Mouse (Mus musculus): ENCODE measurements around the gene P4hb.

Gene P4hb

DNA sequence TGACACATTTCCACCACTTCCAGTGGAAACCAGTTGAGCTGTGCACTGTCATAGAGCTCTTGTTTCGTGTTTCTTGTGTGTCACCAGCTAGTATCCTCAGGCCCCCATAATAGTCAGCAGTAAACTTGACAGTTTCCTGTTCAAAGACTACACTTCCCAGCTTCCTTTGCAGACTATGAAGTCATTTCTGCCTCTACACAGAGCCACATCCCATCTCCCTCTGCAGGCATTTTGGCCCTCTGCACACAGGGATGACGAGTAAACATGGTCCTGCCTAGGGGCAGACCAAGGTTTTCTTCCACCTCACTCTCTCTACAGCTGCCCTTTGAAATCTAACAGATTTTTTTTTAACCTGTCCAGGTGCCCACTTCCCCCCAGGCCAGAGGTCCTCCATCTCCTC lies 25.6 kb downstream of the P4hb start:
- ChIA-PET CTCF (interaction anchor here in 1 of 4 experiments (1.0 kb wide), 1 partner anchor 30 kb away, joined by 3 read pairs; no protein-coding TSS in a partner anchor), POLR2A (interaction anchor here in 3 of 4 experiments (0.6 to 4.0 kb wide), 14 partner anchors 9 to 816 kb away, joined by 3 to 12 read pairs (median 3); partner anchors contain the start of genes P4hb (in 3 of the 3), Gcgr (in 1 of the 3) and Pycr1 (in 1 of the 3))

DNA sequence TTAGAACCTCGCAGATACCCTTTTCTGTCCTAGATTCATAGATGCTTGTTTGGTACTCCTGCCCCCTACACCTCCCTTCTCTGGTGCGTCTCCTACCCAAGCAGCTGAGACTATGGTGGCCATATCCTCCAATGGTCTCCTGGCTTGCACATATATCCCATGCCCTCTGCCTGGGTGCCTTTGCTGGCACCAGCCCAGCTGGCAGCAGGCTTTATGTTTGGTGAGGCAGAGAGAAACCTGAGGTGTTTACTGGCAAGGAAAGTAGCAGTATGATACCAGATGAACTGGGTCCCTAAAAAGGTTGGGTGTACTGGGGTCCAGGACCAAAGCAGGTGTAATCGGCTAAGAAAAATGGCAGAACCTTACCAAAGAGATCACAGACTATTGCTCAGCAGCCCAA lies 27.1 kb downstream of the P4hb start:
- ChIA-PET CTCF (interaction anchor here in 2 of 4 experiments (0.6 to 0.7 kb wide), 2 partner anchors 13 to 33 kb away, joined by 3 read pairs; no protein-coding TSS in a partner anchor), POLR2A (interaction anchor here in 3 of 4 experiments (0.9 to 3.1 kb wide), 5 partner anchors 9 to 175 kb away, joined by 3 to 9 read pairs (median 3); partner anchors contain the start of gene P4hb (in 1 of the 3))

DNA sequence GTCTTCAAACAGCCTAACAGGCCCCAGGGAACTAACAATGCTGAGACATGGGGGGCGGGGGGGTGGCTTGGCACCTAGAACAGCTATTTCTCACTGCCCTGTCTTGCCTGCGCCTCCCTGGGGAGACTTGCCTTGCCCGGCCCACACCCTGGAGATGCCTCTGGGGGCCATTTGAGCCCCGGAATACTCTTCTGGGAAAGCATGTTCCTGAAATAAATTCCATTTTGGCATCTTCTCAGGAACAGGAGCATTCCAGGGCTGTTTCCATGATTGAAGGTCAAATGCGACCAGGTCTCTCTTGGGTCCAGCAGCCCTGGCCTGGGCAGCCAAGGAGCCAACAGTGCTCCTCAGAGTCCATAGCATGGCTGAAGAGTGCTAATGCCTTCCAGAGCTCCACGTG lies 30.7 kb downstream of the P4hb start:
- POLR2A ChIA-PET = interaction anchor here in 3 of 4 experiments (0.7 to 3.9 kb wide), 14 partner anchors 8 to 75 kb away, joined by 3 to 16 read pairs (median 4); partner anchors contain the start of genes Gcgr (in 2 of the 3), P4hb (in 2 of the 3), Ppp1r27 (in 2 of the 3) and Arl16 (in 1 of the 3)
- CTCF ChIA-PET = interaction anchor here (0.5 to 2.4 kb wide), 17 partner anchors 8 to 300 kb away, joined by 3 to 9 read pairs (median 4); partner anchors contain the start of genes Gcgr (in 2 of the 4), Ppp1r27 (in 2 of the 4), P4hb (in 1 of the 4) and Slc25a10 (in 1 of the 4)

DNA sequence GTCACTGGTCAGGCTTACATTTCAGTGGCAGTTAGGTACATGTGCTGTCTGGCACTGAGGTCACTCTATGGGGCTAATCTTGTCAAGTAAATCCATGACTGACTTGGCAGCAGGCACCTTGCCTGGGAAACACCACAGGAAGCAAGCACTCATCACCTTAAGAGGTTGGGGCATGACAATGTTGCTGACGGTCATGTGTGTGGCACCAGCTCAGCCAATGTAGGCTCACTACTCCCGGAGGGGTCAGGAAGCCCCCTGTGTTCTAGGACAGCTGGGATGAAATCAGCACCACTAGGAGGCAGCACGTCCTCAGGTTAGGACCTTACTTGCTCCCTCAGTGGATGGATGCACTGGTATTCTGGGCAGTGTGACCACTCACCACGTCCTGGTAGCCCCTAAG lies 31.1 kb downstream of the P4hb start:
- CTCF ChIA-PET = interaction anchor here (0.5 to 2.4 kb wide), 21 partner anchors 9 to 511 kb away, joined by 3 to 9 read pairs (median 4); partner anchors contain the start of genes Gcgr (in 2 of the 4), Ppp1r27 (in 2 of the 4), P4hb (in 1 of the 4) and Slc25a10 (in 1 of the 4)
- POLR2A ChIA-PET = interaction anchor here in 3 of 4 experiments (0.7 to 3.9 kb wide), 22 partner anchors 9 to 102 kb away, joined by 3 to 16 read pairs (median 4); partner anchors contain the start of genes P4hb (in 3 of the 3), Gcgr (in 2 of the 3), Ppp1r27 (in 2 of the 3) and Arhgdia (in 1 of the 3)

DNA sequence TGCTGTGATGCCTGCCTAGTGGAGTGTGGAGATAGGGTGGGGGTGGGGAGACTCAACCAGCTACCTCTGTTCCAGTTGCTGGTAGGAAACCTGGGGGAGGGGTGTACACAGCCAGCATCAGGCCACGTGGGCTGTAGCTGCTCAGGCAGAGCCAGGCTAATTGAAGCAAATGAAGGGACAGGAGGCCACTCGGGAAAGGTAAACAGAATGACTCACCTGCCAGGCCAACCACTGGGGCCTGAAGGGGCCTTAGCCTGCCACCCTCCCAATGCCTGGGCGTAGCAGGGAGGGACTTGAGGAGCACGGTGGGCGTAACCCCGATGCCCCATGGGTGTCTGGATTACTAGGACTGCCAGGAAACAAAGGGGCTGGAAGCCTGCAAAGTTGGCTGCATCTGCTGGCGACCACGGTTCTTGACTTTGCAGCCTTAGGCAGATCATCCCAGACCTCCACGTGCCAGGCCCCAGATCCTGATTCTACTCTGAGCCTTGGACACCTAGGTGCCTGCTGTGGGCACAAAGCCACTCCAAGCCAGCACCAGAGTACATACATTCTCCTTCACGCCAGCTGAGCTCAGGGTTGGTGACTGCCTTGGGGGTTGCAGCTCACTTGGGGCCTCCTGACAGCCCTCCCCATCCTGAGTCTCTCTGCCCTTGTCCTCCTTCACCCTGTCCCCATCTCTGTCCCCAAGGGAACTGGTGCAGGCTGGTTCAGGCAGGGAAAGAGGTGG lies 33.6 kb downstream of the P4hb start:
- POLR2A ChIA-PET = interaction anchor here in 3 of 4 experiments (0.7 to 2.8 kb wide), 23 partner anchors 8 to 237 kb away, joined by 3 to 13 read pairs (median 3); partner anchors contain the start of genes Gcgr (in 2 of the 3), P4hb (in 2 of the 3), Cenpx (in 1 of the 3) and Dcxr (in 1 of the 3)
- CTCF ChIA-PET = interaction anchor here in 1 of 4 experiments (0.6 to 2.4 kb wide), 3 partner anchors 38 to 52 kb away, joined by 3 to 7 read pairs (median 3); no protein-coding TSS in a partner anchor

GRCm38 (mm10) chr11:120538955-120539284 lies 34.1 kb downstream of the P4hb start:
- POLR2A ChIA-PET = interaction anchor here in 3 of 4 experiments (0.7 to 1.9 kb wide), 19 partner anchors 8 to 237 kb away, joined by 3 to 11 read pairs (median 3); partner anchors contain the start of genes Gcgr (in 2 of the 3), P4hb (in 2 of the 3), Dcxr (in 1 of the 3) and Mrpl12 (in 1 of the 3)
- CTCF ChIA-PET = interaction anchor here in 1 of 4 experiments (1.2 to 2.4 kb wide), 3 partner anchors 39 to 237 kb away, joined by 3 to 7 read pairs (median 3); no protein-coding TSS in a partner anchor

GRCm38 (mm10) chr11:120538485-120538884 lies 34.6 kb downstream of the P4hb start:
- ChIA-PET POLR2A (interaction anchor here in 3 of 4 experiments (0.7 to 1.9 kb wide), 17 partner anchors 8 to 238 kb away, joined by 3 to 11 read pairs (median 4); partner anchors contain the start of genes P4hb (in 2 of the 3), Dcxr (in 1 of the 3), Gcgr (in 1 of the 3) and Mrpl12 (in 1 of the 3)), CTCF (interaction anchor here in 1 of 4 experiments (1.2 to 1.3 kb wide), 2 partner anchors 41 to 238 kb away, joined by 3 read pairs; no protein-coding TSS in a partner anchor)

GRCm38 (mm10) chr11:120535804-120536203 lies 37.2 kb downstream of the P4hb start:
- ChIA-PET CTCF (interaction anchor here in 1 of 4 experiments (0.9 to 1.0 kb wide), 2 partner anchors 44 to 46 kb away, joined by 3 read pairs; no protein-coding TSS in a partner anchor), POLR2A (interaction anchor here in 1 of 4 experiments (1.1 to 1.4 kb wide), 3 partner anchors 15 to 68 kb away, joined by 3 to 4 read pairs (median 4); partner anchors contain the start of genes Arl16 and Ppp1r27)

DNA sequence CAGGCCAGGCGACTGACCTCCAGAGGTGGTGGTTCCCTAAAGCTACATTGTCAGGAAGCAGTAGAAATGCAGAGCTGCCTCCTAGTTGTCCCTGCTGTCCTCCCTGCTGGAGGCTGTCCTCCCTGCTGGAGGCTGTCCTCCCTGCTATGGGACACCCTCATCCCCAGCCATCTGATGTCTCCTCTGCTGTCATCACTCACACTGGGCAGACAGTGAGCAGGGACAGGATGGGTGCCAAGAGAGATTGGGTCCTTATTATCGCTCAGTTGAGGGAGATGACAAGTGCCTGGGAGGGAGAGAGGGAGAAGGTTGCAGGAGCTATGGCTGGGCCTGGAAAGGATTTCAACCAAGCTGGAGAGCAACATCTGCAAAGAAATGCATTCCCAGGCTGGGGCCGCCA lies 37.9 kb downstream of the P4hb start:
- CTCF ChIA-PET = no interaction called here

GRCm38 (mm10) chr11:120534093-120534492 lies 39.0 kb downstream of the P4hb start:
- CTCF ChIA-PET = no interaction called here
- POLR2A ChIA-PET = interaction anchor here in 2 of 4 experiments (0.8 to 1.8 kb wide), 8 partner anchors 9 to 209 kb away, joined by 3 to 5 read pairs (median 3); partner anchors contain the start of genes Arl16 (in 1 of the 2), P4hb (in 1 of the 2) and Ppp1r27 (in 1 of the 2)

More for the DNA sequence above, 37.9 kb downstream of the P4hb start:
- POLR2A ChIA-PET = interaction anchor here in 2 of 4 experiments (0.8 to 1.8 kb wide), 5 partner anchors 8 to 207 kb away, joined by 3 to 5 read pairs (median 4); partner anchors contain the start of gene Arl16 (in 2 of the 2)

- POLR2A ChIA-PET = interaction anchor here in 3 of 4 experiments (0.6 to 3.6 kb wide), 17 partner anchors 9 to 112 kb away, joined by 3 to 18 read pairs (median 5); partner anchors contain the start of genes P4hb (in 3 of the 3), Pycr1 (in 1 of the 3) and Slc25a10 (in 1 of the 3)
Measured at GRCm38 (mm10) chr11:120531646-120532045, 41.4 kb downstream of the P4hb start.

DNA sequence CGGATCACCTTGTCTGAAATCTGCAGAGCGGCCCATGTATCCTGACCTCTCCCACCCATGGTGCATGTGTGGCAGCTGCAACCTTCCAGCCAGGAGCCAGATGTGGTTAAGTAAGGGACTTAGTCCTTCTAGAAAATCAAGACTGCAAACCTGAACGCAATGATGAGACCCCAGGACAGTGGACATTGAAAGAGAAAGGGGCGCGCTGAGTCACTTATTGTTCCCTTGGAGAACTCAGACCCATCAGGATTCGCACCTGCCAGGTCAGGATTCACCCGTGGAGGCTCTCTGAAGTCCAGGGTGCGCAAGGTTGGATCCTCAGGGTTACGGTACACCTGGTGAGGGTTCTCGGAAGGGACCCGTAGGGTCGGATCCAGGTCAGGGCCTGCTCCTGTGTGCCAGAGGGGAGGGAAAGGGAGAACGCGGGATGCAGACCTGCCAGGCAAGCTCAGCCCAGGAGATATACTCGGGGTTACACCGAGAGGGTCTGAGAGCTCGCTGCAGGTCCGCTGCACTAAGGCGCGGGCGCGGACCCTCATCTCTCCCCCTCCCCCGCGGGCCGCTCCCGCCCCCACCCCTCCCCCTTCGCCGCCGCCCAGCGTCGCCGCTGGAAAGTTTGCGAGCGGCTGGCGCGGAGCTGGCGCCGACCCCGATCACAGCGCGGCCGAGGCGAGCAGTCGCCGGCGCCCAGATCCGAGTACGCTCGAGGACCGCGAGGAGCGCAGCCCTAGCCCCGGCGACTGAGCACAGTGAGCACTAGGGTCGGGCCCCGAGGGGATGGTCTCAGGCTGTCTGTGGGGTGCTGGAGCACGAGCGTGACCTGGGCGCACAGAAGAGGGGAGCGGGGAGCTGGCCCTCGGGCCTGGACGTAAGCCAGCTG lies 42.7 kb downstream of the P4hb start, which contains the start of gene Gcgr:
Gene Gcgr, plus strand, starts transcription at position 615 of the 880 bp plus-strand sequence.
- ChIA-PET POLR2A (interaction anchor here in 3 of 4 experiments (0.6 to 3.6 kb wide), 30 partner anchors 9 to 552 kb away, joined by 3 to 18 read pairs (median 4); partner anchors contain the start of genes P4hb (in 3 of the 3), Mrpl12 (in 2 of the 3), Aspscr1 (in 1 of the 3) and Fasn (in 1 of the 3)), CTCF (interaction anchor here (0.5 to 2.6 kb wide), 16 partner anchors 12 to 911 kb away, joined by 3 to 9 read pairs (median 4); partner anchors contain the start of gene Slc25a10 (in 1 of the 4))

More at GRCm38 (mm10) chr11:120531646-120532045, 41.4 kb downstream of the P4hb start:
- CTCF ChIA-PET = interaction anchor here in 3 of 4 experiments (0.6 to 2.6 kb wide), 8 partner anchors 10 to 608 kb away, joined by 3 to 9 read pairs (median 3); no protein-coding TSS in a partner anchor

- CTCF ChIA-PET = interaction anchor here in 2 of 4 experiments (0.9 to 1.2 kb wide), 2 partner anchors 14 to 198 kb away, joined by 3 to 8 read pairs; partner anchors contain the start of gene Dcxr (in 1 of the 2)
- POLR2A ChIA-PET = interaction anchor here in 1 of 4 experiments (0.7 to 1.7 kb wide), 6 partner anchors 11 to 46 kb away, joined by 3 to 6 read pairs (median 3); no protein-coding TSS in a partner anchor
Measured at GRCm38 (mm10) chr11:120528903-120529302, 44.1 kb downstream of the P4hb start.

- POLR2A ChIA-PET = interaction anchor here in 2 of 4 experiments (0.6 to 1.7 kb wide), 11 partner anchors 10 to 173 kb away, joined by 3 to 6 read pairs (median 3); partner anchors contain the start of gene Nploc4 (in 1 of the 2)
- CTCF ChIA-PET = interaction anchor here in 1 of 4 experiments (0.9 kb wide), 1 partner anchor 38 kb away, joined by 5 read pairs; no protein-coding TSS in a partner anchor
Measured at GRCm38 (mm10) chr11:120527690-120528354, 45.2 kb downstream of the P4hb start.

DNA sequence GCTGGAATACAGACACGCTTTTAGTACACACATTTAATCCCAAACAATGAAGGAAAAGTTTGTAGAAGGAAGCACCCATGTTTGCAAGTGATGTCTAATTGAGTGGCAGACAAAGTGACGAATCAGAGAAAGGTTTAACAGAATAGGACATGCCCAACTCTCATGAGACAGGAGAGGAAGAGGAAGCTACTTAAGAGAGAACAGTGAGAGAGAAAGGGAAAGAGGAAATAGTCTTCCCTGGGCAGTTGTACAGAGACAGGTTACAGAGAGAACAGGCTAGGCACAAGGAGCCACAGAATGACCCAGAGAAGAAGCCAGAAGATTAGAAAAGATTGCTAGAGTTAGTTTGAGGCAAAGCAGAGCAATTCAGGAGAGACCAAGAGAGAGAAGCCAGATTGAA lies 47.1 kb downstream of the P4hb start:
- ChIA-PET CTCF (interaction anchor here in 2 of 4 experiments (0.7 to 1.5 kb wide), 2 partner anchors 15 to 33 kb away, joined by 3 to 5 read pairs; no protein-coding TSS in a partner anchor), POLR2A (interaction anchor here in 1 of 4 experiments (0.7 kb wide), 1 partner anchor 326 kb away, joined by 3 read pairs; no protein-coding TSS in a partner anchor)

All from embryonic stem cell, embryonic (primary cell).